Mouse (Mus musculus): Measurements from ENCODE around the gene Limk2.

Gene Limk2

DNA sequence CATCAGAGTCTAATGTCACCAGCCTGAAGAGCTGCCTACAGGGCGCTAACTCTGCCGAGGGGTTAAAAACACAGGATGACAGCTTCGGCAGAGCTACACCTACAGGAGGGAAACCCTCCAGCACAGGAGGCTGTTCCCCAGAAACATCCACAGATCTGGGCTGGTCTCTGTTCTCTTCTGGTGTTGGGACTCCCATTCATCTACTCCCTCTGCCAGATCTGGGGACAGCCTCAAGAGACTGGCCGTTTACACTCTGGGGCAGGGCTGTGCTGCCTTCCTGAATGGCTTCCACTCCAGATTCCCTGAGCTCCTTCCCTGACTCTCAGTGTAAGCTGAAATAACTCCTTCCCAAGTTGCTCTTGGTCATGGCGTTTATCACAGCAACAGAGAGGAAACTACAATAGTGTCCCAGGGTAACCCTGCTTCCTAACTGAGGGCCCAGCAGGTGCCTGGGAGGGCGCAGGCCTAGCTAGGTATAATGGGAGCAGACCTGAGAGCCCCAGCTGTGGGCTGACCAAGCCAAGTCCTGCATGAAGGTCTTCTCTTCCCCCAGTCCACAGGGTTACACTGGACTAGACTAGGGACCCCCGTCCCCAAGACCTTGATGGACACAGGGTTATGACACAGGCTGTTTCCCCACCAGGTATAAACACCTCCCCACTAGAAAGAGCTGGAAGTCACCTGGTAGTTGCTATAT is 37.2 kb downstream of the Limk2 start:
- in situ Hi-C loops (cut with MboI, MseI) = no loop called here

DNA sequence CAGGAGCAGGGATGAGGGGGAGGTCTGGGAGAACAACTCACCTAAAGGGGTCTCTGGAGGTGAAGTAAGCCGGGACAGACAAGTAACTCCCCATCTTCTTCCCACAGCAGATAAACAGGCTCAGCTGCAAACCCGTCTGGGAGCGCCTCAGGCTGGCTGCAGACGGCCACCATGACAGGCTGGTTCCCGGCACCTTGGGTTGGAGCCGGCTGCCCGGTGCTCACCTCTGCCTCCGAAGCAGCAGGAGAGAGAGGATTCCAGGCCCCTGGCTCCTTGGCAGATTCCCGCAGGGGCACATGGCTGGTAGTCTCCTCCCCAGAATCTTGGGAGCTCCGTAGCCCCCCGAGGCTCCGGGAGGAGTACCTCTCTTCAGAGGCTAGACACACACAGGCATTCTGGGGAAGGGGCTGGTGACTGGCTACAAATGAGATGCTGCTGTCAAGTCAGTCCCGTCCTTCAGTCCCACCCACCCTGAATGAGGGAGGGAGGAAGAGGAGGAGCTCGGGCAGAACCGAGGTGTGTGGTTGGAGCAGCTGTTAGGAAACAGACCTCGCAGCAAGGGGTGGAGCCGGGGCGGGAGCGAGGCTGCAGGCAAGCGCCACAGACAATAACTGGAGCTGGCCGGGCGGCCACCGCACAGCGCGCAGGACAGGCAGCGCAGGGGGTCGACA is 37.9 kb downstream of the Limk2 start:
- in situ Hi-C loops (cut with MboI, MseI) = no loop called here

DNA sequence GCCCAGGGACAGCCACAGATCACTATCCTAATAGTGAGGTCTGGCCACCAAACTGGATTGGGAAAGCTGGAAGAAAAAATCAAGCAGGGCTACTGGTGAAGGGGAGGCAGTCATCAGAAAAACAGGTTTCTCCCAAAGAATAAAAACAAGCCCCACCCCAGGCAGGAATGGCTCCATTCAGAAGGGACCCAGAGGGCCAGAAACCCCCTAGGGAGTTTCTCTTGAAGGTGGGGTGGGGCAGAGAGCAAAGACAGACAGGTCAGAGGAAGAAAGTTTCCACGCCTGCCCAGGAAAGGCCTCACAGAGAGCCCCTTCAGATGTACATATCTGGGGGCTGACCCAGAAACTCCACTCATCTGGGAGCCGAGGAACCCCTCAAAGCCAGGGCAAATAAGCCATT is 38.8 kb downstream of the Limk2 start:
- in situ Hi-C loops (cut with MboI, MseI) = no loop called here

DNA sequence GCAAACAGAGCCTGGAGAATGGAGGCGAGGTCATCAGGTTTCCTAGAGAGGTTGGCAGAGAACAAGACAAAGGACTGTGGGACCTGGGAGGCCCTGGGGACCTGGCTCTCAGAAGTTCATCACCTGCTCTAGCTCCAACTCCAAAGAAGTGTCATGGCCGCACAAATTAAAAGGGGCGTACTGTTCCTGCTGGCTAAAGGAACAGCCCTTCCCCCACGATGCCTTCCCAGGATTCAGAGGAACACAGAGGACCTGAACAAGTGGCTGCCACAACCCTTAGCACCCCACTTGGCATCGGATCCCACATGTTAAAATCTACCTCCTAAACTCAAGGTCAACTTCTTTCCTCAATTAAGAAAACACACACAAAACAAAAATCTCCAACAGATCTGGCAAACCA is 39.5 kb downstream of the Limk2 start:
- in situ Hi-C loops (cut with MboI, MseI) = no loop called here

DNA sequence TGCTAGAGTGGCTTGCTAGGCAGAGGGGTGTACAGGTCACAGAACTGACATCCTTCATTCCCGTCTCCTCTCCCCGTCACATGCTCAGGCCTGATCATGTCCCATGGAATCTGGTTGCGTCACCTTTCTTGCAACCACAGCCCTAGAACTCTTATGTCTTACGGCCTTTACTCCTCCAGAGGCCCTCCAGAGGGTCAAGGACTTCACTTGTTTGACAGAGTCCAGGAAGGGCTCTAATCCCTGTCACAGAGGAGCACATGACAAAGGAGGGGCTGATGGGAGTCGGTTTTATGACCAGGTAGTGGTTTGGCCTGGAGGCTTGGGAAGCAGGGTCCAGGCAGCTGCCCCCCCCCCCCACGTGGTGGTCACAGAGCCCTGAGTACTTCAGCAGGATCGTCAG is 40.0 kb downstream of the Limk2 start:
- in situ Hi-C loops (cut with MboI, MseI) = no loop called here

DNA sequence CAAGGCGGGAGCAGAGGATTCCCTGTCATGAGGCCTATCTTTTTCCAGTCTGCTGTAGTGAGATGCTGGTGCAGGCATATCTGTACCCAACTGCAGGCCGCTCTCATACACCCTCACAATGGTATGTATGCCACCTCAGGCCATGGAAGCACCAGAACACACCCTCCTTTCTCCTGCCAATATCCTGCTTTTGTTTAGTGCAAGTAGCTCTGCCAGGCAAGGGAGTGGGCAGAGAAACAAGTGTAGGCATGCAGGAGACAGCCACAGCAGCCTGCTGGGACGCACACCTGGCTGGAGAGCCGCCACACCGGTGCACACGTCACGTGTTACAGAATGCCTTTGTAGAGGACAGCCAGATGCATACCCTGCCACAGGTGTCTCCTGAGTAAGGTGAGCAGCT is 42.6 kb downstream of the Limk2 start:
- in situ Hi-C loops (cut with MboI, MseI) = no loop called here

DNA sequence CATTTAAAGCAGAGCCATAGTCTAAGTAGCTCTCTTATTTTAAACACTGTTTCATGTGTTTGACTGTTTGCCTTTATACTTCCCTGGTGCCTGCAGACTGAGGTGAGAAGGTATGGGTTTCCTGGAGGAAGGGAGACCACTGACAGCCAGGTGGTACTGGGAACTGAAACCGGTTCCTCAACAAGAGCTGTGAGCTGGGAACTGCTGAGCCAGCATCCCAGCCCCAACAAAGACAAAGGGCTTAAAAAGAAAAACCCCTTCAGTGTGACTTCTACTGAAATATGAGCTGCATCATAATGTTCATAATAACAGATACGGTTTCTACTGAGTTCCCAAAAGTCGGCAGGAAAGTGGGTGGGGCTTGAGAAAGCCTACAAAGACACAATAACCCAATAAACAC is 46.1 kb downstream of the Limk2 start:
- in situ Hi-C loops (cut with MboI, MseI) = no loop called here

DNA sequence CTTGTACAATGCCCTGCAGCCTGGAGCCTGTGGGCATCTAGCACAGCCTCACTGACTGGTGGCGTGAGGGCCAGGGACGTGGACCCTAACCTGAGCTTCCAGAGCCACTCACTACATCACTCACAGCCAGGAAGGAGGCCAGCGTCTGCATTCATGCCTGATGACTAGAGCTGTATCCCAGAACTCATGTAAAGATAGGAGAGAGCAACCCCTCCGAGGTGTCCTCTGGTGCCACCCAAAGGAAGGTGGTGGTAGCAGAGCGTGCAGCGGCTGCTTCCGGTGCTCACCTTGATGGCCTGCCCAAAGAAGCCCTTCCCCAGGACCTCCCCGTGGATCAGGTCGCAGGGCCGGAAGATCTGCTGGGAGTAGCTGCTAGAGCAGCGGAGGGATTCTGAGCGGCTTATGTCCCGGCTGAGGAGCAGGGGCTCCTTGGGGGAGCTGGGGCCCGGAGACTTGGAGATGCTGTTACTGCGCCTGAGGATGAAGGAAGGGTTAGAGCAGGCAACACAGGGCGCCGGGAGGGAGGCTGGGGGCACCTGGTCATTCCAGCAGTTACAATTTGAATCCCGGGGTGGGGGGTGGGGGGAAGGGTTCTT is 55.9 kb downstream of the Limk2 start:
- in situ Hi-C loops (cut with MboI, MseI) = no loop called here

DNA sequence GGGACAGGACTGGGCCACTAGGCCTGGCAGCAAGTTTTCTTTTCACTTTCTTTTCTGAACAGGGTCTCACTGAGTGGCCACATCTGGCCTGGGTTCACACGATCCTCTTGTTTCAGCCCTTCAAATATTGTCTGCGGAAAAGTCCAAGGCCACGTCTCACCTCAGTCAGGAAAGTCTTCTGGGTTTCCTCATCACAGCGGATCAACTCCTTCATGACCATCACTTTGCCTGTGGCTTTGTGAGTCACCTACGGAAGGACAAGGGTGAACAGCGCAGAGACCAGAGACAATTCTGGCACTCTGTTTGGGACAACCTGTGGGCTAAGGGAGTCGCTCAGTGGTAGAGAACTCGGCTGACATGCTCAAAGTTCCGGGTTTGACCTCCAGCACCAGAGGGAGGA is 56.9 kb downstream of the Limk2 start:
- in situ Hi-C loops (cut with MboI, MseI) = no loop called here

DNA sequence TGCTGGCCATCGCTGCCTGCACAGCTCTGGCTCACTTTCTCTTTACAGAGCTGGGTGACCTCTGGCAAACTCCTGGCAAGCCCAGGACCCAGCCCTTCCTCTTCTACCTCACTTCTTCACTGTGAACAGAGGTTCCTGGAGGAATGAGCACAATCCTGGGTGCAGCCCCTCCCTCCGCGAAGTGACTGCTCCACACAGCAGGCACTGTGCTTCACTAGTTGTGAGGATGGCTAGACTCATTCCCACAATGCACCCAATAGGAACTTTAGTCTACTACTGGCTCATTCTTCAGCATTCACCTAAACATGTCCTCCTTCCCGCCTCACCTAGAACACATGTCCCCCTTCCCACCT is 59.7 kb downstream of the Limk2 start:
- in situ Hi-C loops (cut with MboI, MseI) = loop anchor here (5.0 kb wide), 1 partner anchor 48 kb away; no protein-coding TSS in a partner anchor

DNA sequence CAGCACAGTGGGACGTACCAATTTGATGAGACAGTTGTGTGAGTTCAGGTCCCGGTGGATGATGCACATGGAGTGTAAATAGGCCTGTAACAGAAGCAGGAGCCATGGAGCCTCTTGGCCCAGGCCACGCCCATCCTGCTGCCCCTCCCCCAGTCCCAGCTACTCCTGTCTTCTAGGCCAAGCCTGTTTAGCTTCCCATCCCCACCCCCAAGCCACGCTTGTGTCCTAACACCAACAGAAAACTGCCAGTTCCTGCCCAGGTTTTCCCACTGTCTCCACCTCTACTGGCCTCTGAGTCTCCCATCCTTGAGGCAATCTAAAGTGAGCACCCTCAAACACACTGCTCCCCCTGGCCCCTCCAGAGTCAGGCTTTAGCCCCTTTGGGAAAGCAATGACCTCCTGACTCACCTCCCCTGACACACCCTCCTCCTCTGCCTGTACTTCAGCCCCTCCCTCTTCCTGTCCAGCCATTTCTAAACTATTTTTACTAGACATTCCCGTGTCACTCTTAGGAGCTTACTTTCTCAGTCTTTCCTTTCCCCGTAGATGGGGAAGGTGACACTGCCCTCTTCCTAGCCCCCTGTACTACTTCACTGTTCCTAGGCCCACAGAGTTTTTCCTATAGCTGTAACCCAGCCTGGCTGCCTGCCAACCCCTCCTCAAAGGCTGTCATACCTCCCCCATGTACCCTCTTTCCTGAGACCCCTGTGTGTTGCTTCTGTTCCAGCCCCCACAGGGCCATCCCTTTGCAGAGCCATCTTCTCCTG is 60.2 kb downstream of the Limk2 start:
- in situ Hi-C loops (cut with MboI, MseI) = loop anchor here (5.0 kb wide), 1 partner anchor 49 kb away; no protein-coding TSS in a partner anchor

DNA sequence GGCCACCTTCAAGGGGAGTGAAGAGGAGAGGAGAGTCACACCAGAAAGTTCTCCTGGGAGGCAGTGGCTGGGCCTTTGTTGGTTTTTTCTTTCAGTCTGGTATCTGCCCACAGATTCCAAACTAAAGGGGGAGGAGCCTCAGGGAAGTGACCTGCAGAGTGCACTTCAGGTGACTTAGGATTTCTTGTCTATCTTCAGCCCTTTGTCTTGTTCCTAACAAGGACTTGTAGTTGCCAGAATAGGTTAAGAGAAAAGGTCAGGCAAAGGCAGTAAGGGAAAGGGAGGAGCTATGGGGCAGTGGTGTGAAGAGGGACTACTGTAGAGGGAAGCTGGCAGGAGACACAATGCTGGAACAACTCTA is 61.2 kb downstream of the Limk2 start:
- in situ Hi-C loops (cut with MboI, MseI) = loop anchor here (5.0 kb wide), 1 partner anchor 49 kb away; no protein-coding TSS in a partner anchor

DNA sequence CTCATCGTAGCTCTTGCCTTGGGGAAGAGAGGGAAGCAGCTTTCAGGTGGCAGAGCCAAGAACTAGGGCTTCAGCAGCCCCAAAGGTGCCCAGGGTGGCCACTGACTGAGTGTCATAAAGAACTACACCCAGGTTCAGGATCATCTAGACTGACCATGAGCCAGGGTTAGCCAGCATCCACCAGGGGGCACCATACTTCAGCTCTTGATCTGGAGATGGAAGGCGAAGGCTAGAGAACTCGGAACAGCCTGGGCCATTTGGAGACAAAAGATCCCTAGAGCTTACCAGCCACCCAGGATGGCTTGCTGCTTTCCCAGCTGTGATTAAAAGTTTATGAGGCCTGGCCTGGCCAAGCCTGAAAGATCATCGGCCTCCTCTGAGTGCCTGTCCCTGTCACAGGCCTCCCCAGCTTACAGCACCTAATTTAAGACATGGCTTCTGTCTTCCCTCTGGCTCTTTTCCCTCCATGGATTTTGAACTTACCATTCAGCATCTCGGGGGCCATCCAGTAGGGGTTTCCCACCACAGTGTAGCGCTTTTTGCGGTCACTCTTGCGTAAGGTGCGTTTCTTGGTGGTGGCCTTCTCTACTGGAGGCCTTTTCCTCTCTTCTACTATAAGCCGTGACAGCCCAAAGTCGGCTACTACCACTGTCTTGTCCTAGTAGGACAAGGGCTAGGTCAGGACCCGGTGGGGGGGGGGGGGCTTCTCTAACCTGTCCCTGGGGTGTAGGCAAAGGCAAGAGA is 61.7 kb downstream of the Limk2 start:
- in situ Hi-C loops (cut with MboI, MseI) = loop anchor here (5.0 kb wide), 1 partner anchor 50 kb away; no protein-coding TSS in a partner anchor

DNA sequence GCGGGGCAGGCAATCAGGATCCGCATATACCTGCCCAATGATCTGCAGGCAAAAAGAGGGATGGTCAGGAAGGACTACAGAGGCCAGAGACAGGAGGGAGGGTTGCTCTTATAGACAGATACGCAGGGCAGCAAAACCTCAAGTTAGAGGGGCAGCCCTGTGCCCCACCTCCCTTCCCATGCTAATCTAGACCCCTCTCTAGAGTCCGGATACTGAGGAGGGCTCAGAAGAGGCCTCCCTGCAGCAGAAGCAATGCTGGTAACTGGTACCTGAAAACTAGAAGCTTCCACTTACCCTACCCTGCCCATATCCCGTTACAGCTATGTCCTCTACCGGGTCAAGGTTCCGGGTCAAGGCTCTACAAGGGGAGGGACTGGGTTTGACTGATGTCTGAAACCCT is 62.6 kb downstream of the Limk2 start:
- in situ Hi-C loops (cut with MboI, MseI) = loop anchor here (5.0 kb wide), 1 partner anchor 51 kb away; no protein-coding TSS in a partner anchor

DNA sequence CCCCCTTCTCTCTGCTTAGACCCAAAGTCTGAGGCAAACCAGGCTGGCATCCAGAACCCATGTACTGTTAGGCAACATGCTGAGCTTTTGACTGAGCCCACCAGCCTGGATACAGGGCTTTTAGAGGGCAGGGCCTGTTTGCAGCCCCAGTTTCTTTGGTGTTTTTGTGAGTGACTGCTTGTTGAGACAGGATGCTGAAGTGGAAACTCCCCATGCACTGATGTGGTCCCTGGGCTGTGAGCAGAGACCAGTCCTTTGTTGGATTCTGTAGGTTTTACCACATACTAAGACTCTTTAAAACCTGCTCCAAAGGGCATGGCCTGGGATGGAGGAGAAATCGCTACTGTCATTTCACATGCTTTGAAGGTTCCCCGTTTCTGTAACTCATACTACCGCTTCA is 64.1 kb downstream of the Limk2 start:
- in situ Hi-C loops (cut with MboI, MseI) = loop anchor here (5.0 kb wide), 1 partner anchor 52 kb away; no protein-coding TSS in a partner anchor

DNA sequence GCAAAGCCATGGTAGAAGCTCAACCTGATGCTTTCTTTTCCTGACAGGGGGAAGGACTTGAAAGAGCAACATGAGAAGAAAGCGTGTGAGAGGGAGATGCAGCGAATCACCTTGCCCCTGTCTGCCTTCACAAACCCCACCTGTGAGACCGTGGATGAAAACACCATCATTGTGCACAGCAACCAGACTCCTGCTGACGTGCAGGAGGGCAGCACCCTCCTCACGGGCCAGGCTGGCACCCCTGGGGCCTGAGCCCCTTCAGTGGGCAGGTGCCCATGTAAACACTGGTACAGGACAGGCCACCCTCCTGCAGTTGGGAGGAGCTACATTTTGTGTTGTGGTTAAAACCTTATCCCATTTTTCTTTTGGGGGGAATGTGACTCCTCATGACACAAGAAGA is 67.5 kb downstream of the Limk2 start:
- in situ Hi-C loops (cut with MboI, MseI) = no loop called here

DNA sequence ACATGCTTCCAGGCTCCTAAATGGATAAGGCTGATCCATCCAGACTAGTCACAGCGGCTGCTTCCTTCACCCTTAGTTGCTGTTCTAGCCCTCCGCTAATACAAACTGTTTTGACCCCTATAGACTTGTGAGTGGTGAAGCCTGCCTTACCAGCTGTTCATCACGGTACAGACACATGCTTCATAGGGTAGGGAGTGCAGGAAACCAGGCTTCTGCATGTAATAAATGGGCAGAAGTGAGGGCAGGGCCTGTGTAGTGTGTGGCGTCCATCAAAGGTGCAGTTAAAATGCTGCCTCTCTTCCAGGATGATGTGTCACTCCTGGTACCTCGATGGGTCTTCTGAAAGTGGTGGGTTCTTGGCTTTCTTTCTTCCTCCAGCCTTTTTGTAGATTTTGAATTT is 71.0 kb downstream of the Limk2 start:
- in situ Hi-C loops (cut with MboI, MseI) = loop anchor here (5.0 kb wide), 1 partner anchor 309 kb away; the partner anchor contains the start of gene Morc2a

DNA sequence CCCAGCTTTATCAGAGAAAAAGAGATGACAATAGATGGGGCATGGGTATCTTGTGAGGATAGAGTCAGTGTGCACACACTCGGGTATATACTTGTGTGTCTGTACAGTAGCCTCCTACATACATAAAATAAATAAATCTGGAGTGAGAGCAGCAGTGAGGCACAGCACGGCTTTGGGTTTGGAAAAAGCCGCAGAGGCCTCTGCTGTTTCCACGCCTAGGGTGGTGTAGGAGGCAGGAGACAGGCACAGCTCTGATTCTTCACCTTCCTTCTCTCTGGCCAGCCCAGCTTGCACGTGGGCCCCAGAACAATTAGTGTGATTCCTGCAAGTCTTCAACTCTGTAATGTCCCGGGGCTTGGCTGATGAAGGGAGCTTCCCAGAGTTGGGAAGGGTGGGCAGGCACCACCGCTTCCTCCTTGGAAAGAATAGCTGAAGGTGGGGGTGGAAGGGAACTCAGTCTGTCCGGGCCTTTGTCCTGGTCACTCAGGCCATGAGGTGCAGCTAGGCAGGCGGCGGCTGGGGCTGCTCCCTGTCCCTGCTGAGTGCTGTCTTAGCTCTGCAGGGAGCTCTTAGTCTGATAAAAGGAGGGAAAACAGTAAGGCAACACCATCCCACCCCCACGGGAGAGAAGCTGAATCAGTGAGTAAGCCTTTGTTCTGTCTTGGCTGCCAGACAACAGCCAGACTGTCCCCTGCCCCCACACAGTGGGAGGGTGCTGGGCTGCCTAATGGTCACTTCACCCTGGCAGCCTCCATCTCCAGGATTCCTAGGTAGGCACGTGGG is 71.6 kb downstream of the Limk2 start:
- in situ Hi-C loops (cut with MboI, MseI) = loop anchor here (5.0 kb wide), 1 partner anchor 310 kb away; the partner anchor contains the start of gene Morc2a

DNA sequence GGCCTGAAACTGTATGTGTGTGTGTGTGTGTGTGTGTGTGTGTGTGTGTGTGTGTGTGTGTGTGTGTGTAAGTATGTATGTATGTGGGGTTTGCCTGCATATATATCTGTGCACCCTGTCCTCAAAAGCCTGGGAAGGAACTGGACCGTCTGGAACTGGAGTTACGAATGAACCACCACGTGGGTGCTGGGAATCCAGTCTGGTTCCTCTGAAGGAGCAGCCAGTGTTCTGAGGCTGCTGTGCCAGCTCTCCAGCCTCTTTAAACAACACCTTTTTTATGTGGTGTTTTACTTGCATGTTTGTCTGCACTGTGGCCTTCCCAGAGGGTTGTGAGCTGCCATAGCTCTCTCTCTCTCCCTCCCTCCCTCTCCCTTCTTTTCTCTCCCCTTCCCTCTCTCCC is 72.4 kb downstream of the Limk2 start:
- in situ Hi-C loops (cut with MboI, MseI) = loop anchor here (5.0 kb wide), 1 partner anchor 311 kb away; the partner anchor contains the start of gene Morc2a

DNA sequence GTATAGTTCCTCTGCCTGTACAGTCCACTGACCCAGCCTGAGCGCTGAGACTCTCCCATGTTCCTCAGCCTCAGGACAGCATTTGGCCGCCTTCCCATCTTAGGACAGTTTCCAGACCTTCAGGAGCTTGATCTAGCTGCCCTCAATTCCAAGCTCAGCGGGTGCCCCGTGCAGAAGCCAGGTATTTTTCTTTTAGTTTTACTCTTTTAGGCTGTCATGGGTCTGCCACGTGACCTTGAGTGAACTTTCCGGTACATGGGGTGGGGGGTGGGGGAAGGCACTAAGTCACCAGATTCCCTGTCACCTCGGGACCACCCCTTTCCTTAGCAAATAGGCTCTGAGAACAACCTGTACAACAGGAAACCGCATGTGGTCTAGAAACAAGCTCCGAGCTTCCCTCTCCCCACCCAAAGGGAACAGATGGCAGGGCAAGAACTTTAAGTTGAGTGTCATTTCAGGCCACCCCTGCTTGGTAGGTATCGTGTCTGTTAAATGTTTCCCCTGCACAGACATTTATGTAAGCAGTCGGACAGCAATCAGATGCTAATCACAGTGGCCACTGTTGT is 73.3 kb downstream of the Limk2 start:
- in situ Hi-C loops (cut with MboI, MseI) = loop anchor here (5.0 kb wide), 1 partner anchor 312 kb away; the partner anchor contains the start of gene Morc2a
